Mouse (Mus musculus): ENCODE results near the gene Dffb. TPM values are rescaled to one million over a fixed set of nuclear protein-coding genes. Genes with fewer than 3 reads are reported as not detected.

Dffb gene
- 1.7 TPM for polyA plus RNA-seq (2014; fragmentation: Illumina TruSeq; extraction: RNeasy Lipid Tissue Mini Kit (QIAGEN cat#74804); ENCODE audit: low read depth, low replicate concordance)

DNA sequence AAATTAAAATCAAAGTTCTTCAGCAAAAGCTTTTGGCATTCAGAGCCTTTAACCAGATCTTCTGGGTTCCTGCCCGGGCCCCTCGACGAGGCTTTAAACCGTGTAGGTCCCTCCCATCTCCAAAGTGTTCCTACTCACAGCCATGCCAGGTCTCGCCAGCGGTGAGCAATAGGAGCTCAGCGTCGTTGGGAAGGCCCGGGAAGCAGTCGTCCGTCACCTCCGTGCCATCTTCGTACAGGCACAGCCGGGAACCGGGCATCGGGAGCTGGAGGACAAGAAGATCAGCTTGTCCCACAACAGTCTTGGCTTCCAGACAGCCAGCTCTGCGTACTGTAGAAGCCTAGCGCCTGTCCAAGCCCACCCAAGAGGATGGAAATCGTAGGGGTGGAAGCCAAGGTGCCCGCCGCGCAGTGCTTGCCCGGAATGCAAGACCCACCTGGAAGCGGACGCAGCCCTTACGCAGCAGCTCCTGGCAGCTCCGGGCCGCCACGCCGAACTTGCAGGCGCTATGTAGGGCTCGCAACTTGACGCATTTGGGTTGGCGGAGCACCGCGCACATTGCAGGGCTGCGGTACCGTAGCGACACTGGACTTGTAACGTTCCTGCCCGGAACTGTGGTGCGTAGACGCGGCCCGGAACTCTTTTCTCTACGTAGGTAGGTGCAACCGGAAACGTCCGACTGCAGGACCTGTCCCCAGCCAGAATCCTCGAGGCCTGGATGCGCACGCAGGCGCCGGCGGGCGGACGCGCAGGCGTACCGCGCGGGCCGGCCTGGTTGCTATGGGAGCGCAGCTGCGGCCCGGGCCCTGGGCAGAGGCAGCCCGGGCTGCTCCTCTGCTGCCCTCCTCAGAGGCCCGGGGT lies at the start of gene Dffb, which contains the start of gene Cep104:
Dffb (minus strand) TSS at position 696 of the 861 bp plus-strand sequence.
Cep104 (plus strand) TSS at position 764 of the 861 bp plus-strand sequence.

DNA sequence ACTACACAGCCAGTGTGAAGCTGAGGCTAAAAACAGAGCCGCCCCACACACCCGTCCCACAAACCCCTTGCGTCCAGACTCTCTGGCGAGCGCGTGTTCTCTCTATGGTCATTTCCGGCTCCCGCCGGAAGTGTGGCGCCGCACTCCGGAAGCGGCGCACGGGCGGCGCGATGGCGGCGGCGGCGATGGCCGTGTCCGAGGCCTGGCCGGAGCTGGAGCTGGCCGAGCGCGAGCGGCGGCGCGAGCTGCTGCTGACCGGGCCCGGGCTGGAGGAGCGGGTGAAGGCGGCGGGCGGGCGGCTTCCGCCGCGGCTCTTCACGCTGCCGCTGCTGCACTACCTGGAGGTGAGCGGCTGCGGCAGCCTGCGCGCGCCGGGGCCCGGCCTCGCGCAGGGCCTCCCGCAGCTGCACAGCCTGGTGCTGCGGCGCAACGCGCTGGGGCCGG lies 36.7 kb upstream of the Dffb start, which contains the start of gene Lrrc47:
Lrrc47 (plus strand) TSS at position 86 of the 444 bp plus-strand sequence.

DNA sequence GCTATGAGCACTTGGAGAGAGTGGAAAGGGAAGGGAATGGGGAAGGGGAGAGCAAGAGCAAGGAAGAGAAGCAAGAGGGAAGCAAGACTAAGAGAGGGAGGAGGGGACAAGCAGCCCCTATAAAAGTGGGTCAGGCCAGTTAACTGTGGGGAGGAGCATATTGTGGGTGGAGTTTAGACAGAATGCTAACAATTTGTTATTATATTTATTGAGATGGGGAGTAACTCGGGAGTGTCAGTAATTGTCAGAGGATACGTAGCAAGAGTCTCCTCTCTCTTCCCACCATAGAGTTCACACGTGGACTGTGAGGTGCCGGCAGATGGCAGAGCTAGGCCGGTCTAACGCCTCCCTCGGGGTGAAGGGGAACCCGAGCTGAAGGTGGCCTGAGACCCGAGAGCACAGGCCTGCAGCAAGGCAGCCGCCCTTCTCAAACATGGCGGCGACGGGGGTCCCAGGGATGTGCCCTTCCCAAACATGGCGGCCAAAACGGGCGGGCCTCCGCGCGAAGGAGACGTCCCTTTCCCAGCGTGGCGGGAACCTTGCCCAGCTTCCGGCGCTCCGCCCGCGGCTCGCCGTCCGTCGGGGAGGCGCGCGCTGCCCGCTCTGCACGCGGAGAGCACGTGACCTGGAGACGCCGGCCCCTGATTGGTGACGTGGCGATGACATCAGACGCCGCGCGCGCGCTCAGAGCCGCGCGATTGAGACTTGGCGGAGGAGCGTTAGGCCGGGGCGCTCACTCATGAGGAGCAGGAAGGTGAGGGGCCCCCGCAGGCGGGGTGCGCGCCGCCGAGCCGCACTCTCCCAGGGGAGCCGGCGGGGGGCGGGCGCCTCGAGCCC lies 18.1 kb downstream of the Dffb start, which contains the start of gene A430005L14Rik:
A430005L14Rik (plus strand) TSS at position 669 of the 837 bp plus-strand sequence.

Other genes starting within 250 kb of the Dffb start
- 5.5 TPM for gene A430005L14Rik, start 17.9 kb downstream of the Dffb start, polyA plus RNA-seq (2014; fragmentation: Illumina TruSeq; extraction: RNeasy Lipid Tissue Mini Kit (QIAGEN cat#74804); ENCODE audit: low read depth, low replicate concordance)
- 35.3 TPM for gene Cep104, start 68 bp upstream of the Dffb start, polyA plus RNA-seq (2014; fragmentation: Illumina TruSeq; extraction: RNeasy Lipid Tissue Mini Kit (QIAGEN cat#74804); ENCODE audit: low read depth, low replicate concordance)
- 18.2 TPM for gene Lrrc47, start 36.6 kb upstream of the Dffb start, polyA plus RNA-seq (2014; fragmentation: Illumina TruSeq; extraction: RNeasy Lipid Tissue Mini Kit (QIAGEN cat#74804); ENCODE audit: low read depth, low replicate concordance)
- gene Smim1, start 51.1 kb upstream of the Dffb start, polyA plus RNA-seq (2014; fragmentation: Illumina TruSeq; extraction: RNeasy Lipid Tissue Mini Kit (QIAGEN cat#74804); ENCODE audit: low read depth, low replicate concordance) = 1.3 TPM
- gene Ccdc27, start 67.6 kb upstream of the Dffb start, polyA plus RNA-seq (2014; fragmentation: Illumina TruSeq; extraction: RNeasy Lipid Tissue Mini Kit (QIAGEN cat#74804); ENCODE audit: low read depth, low replicate concordance) = not detected
- not detected for gene Trp73, start 165.1 kb upstream of the Dffb start, polyA plus RNA-seq (2014; fragmentation: Illumina TruSeq; extraction: RNeasy Lipid Tissue Mini Kit (QIAGEN cat#74804); ENCODE audit: low read depth, low replicate concordance)
- gene Wrap73, start 167.2 kb upstream of the Dffb start, polyA plus RNA-seq (2014; fragmentation: Illumina TruSeq; extraction: RNeasy Lipid Tissue Mini Kit (QIAGEN cat#74804); ENCODE audit: low read depth, low replicate concordance) = 3.1 TPM
- 151 TPM for gene Tprgl, start 185.5 kb upstream of the Dffb start, polyA plus RNA-seq (2014; fragmentation: Illumina TruSeq; extraction: RNeasy Lipid Tissue Mini Kit (QIAGEN cat#74804); ENCODE audit: low read depth, low replicate concordance)
- not detected for gene Megf6, start 195.6 kb upstream of the Dffb start, polyA plus RNA-seq (2014; fragmentation: Illumina TruSeq; extraction: RNeasy Lipid Tissue Mini Kit (QIAGEN cat#74804); ENCODE audit: low read depth, low replicate concordance)

Measured in adrenal gland, adult 10 weeks (tissue).